Mouse (Mus musculus) monocyte, adult 5-6 weeks (primary cell): Measurements from ENCODE around the gene Crtam. TPM values are rescaled to one million over a fixed set of nuclear protein-coding genes. Genes with fewer than 3 reads are reported as not detected.

ENCODE experiments used
- ATAC-seq: fragments of 153-309, 156-312 bp; replicated peaks from 2 replicates; pipeline ENCODE4 v1.8.0; 2017; ENCODE audit warnings: mild to moderate bottlenecking; ENCODE audit not compliant: low TSS enrichment, insufficient number of reproducible peaks, severe bottlenecking, poor library complexity, low FRiP score
- total RNA-seq: library from RNA; stranded (forward); fragments of 200-1000, 200-491, 200-594 nt; gene quantifications from 3 replicates; pipeline ENCODE4 v1.2.3, GENCODE M21; 2017

Crtam gene
- 2.6 to 16.5 TPM (median 10.8 TPM) in 3 replicates for total RNA-seq

DNA sequence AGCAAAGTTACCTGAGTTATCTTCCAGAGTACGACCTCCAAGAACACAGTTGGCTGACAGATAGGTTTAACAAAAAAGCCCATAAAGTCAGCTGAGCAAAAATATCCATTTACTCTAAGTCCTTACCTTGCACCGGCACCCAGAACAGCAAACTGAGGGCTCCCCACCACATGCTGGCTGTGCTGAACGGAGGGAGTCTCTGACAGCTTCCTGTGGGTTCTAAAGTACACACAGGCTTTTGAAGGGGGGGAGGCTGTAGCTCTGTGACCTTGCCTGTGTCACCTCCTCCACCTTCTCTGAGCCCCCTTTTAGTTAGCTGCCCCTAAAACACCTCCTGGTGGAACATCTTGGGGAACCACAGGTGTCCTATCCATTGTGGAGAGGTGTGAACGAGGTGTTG, at the start of gene Crtam:
TSS of gene Crtam (minus strand) at position 214 of the 400 bp plus-strand sequence.
- no peak for ATAC-seq

DNA sequence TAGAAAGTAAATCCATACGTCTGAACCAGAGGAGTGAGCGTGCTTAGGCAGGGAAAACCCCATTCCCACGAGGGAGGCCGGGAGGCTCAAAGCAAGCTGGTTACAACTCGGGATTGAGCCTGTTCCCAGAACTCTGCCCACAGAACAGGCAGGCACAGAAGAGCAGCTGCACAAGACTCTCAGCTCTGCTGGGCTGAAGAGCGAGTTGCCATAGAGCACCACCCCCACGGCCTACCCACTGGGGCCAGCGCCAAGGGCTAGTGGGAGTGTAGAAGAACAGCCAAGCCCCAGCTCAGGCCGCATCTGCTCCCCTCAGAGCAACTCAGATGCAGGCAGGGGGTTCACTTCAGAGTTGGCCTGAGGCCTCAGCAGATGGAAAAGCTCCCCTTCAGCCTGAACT, 49.7 kb upstream of the Crtam start:
- no peak for ATAC-seq

- no peak for ATAC-seq
These were observed 49.0 kb upstream of the Crtam start for GRCm38 (mm10) chr9:41053478-41053877.

- ATAC-seq = no peak
These were observed 46.9 kb upstream of the Crtam start for GRCm38 (mm10) chr9:41051080-41051932.

GRCm38 (mm10) chr9:41050331-41051079, 46.1 kb upstream of the Crtam start:
- no peak for ATAC-seq

DNA sequence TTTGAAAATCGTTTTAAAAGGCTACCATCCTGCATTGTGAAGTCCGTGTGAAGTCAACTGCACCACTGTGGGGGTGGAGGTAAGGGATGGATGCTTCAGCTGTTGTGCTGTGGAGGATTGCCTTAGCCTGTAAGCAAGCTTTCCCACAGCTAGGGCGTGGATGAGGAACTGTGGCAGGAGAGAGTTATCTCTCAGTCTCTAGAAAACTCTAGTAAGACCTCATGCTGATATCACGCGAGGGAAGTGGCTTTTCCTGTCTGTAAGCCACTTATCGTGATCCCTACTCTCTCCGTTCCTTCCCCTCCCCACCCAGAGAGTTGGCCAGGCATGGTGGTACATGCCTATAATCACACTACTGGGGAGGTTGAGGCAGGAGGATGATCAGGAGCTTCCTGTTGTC, 44.9 kb upstream of the Crtam start:
- ATAC-seq = no peak

GRCm38 (mm10) chr9:41048820-41049219, 44.4 kb upstream of the Crtam start:
- no peak for ATAC-seq

DNA sequence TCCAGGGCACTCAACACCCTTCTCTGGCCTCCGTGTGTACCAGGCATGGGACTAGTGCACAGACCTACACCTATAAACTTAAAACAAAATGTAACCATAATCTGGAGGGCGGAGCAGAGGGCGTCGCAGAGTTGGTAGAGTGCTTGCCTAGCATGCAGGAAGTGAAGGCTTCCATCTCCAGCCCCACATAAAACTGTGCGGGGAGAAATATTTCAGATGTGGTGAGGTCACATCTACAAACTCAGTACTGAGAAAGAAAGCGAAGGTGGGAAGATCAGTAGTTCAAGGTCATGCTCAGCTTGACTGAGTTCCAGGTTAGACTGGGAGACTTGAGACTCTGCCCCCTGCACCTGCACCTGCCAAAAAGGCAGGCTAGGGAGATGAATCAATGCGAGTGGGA, 43.8 kb upstream of the Crtam start:
- no peak for ATAC-seq

- ATAC-seq = no peak
These were observed 43.2 kb upstream of the Crtam start for GRCm38 (mm10) chr9:41047654-41048053.

DNA sequence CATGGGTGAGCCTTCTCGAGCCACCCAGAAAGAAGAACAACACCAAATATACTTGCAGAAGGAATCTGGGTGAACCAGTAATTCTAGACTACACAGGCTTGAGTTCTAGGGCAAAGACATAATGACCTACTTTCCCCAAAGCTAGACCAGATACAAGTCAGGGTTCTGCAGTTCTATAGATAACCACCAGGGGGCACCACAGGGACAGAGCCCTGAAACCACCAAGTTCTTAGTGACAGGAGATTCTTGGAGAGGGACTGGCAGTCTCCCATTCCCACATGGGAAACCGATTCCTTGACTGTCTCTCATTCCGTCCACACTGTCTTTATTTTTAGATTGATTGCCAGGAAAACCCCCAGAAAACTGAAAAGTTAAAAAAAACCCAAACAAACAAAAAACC, 40.2 kb upstream of the Crtam start:
- peak; percentile 78 for ATAC-seq

GRCm38 (mm10) chr9:41043641-41044040, 39.2 kb upstream of the Crtam start:
- no peak for ATAC-seq

DNA sequence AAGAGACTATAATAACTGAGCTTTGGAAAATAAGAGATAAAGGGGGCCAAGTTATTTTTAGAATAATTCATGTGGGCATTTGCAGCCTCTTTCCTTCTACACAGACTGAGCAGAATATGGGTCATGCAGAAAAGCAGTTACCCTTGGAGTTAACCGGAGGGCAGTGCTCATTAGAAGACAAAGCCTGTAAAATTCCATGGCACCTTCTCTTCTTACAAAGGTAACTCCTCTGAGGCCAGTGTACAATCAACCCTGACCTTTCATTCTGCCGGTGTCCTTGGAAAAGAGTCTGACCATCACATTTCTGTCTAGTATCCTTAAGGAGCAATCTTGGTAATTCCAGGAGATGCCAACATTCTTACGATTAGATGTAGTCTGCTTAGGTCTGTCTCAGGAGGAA, 37.0 kb upstream of the Crtam start:
- ATAC-seq = no peak

DNA sequence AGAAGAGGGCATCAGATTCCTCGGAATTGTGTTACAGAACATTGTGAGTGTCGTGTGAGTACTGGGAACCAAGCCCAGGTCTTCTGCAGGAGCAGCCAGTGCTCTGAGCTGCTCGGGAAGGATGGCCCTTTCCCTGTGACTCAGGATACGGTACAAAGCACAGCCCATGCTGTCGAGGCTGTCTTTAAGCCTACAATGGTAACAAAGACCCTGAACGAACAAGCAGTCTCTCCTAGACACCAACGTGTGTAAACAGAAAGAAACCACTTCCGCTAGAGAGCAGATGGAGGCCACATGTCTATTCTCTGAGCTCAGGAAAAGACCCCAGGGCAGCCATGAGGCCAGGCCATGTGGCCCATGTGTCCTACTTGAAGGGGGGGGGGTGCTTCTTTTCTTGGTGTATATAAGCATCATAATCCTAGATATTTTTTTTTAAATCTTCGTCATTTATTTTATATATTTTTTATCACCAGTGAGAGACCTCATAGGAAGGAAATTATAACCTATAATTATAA, 33.8 kb upstream of the Crtam start:
- no peak for ATAC-seq

DNA sequence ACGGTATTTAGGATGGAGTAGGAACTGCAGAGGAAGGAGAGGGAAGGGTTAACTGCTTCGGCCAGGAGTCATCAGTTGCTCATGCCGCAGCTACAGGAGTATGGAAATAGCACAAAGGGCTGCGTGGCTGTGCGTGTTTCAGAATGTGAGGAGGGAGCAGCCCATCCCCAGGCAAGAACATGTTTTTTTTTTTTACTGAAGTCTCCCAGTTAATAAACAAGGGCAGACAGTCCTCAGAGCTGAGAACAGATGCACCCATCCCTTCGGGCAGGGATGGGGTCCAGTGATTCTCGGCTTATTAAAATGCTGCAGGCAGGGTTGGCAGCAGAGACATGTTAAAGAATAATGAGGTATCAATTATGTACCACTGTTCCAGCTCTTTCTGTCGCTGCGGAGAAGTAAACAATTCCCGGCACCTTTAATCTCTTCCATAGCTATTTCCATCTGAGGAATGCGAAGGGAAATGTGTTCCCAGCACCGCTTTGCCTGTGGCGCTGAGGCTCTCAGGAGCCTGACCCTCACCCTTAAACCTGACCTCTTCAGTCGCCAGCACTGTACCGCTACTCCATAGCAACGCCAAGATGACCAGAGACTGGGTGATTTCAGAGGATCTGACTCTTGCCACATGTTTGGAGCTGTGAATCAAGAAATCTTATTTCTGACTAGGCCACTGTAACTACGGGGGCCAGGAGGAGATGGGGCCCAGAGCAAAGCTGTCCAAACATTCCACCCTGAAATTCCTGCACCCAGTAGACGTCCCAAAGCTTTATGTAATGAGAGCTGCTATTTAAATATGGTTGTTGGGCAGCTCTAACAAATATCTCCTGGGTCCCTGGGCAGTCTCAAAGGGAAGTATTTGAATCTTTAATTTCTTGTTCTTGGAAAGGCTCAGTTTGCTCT, 27.4 kb upstream of the Crtam start:
- no peak for ATAC-seq

GRCm38 (mm10) chr9:41029827-41030226, 25.4 kb upstream of the Crtam start:
- ATAC-seq = no peak

- no peak for ATAC-seq
These were observed 24.0 kb upstream of the Crtam start for GRCm38 (mm10) chr9:41028470-41028869.

- ATAC-seq = no peak
These were observed 17.3 kb upstream of the Crtam start for GRCm38 (mm10) chr9:41021690-41022089.

DNA sequence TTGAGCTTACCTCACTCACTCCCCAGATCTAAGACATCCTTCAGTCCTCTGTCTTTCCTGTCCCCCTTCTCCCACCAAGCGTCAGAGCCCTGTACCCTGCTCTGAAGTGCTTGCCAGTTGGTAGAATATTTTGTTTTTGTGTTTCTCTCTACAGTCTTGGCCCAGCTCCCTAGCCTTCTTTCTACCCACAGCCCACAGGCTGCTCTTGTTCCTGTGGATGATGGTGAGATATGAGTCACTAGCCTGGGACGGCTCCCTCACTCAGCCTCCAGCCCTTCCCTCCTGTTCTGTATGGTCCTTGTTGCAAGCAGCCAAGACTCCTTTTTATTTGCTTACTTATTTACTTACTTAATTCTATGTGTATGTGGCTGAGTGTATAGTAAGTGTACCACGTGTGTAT, 16.1 kb upstream of the Crtam start:
- no peak for ATAC-seq

- no peak for ATAC-seq
These were observed 10.1 kb upstream of the Crtam start for GRCm38 (mm10) chr9:41014512-41014911.
